Mouse (Mus musculus) intestine, postnatal 0 days (tissue): ENCODE results near the gene Tjp3. TPM values are rescaled to one million over a fixed set of nuclear protein-coding genes. Genes with fewer than 3 reads are reported as not detected.

ENCODE experiments used
- ATAC-seq: fragments of 200-750 bp; cut with Nextera tagmentation; 2 replicates; pipeline ENCODE4 v1.8.0; 2017; ENCODE audit warnings: mild to moderate bottlenecking, moderate TSS enrichment, moderate library complexity
- H3K27ac ChIP-seq: fragments of 300-500 bp; sonication (generic); 2 replicates; pipeline ENCODE4 v1.5.1; 2014; ENCODE audit warnings: mild to moderate bottlenecking, low read depth, low read length, moderate library complexity
- H3K27me3 ChIP-seq: fragments of 300-500 bp; sonication (generic); replicated peaks from 2 replicates; pipeline ENCODE4 v1.6.1; 2014; ENCODE audit warnings: low read length, mixed read lengths; ENCODE audit not compliant: control insufficient read depth, insufficient read depth
- H3K36me3 ChIP-seq: fragments of 300-500 bp; sonication (generic); 2 replicates; pipeline ENCODE4 v1.6.1; 2014; ENCODE audit warnings: mild to moderate bottlenecking, moderate library complexity; ENCODE audit not compliant: control insufficient read depth, insufficient read depth
- H3K4me1 ChIP-seq: fragments of 300-500 bp; sonication (generic); replicated peaks from 2 replicates; pipeline ENCODE4 v1.6.1; 2014; ENCODE audit warnings: antibody characterized with exemption, low read length, mixed read lengths; ENCODE audit not compliant: control insufficient read depth, insufficient read depth
- H3K4me2 ChIP-seq: fragments of 300-500 bp; sonication (generic); replicated peaks from 2 replicates; pipeline ENCODE4 v1.6.1; 2014; ENCODE audit warnings: low read depth, mild to moderate bottlenecking, moderate library complexity
- H3K4me3 ChIP-seq: fragments of 300-500 bp; sonication (generic); 2 replicates; pipeline ENCODE4 v1.5.1; 2014; ENCODE audit warnings: low read depth, low read length
- H3K9ac ChIP-seq: fragments of 300-500 bp; sonication (generic); 2 replicates; pipeline ENCODE4 v1.6.1; 2014; ENCODE audit warnings: mild to moderate bottlenecking, low read depth, low read length
- H3K9me3 ChIP-seq: fragments of 300-500 bp; sonication (generic); 2 replicates; pipeline ENCODE4 v1.6.1; 2016; ENCODE audit warnings: mixed run types; ENCODE audit not compliant: control insufficient read depth
- CTCF ChIP-seq: sonication (generic); IDR thresholded peaks from 2 replicates; pipeline ENCODE4 v1.5.1; 2016; ENCODE audit warnings: low read depth, mild to moderate bottlenecking, control low read depth, antibody characterized with exemption, moderate library complexity
- WGBS: fragments of 180-500 bp; shearing (Covaris S2); extraction: QIAGEN DNeasy Blood & Tissue Kit; methylation state at CpG from one replicate; pipeline ENCODE4 v1.1.7; 2014; 5-methylcytosine and 5-hydroxymethylcytosine counted together
- polyA plus RNA-seq: library from polyadenylated mRNA; unstranded; fragments of >200 nt; fragmentation: Nextera tagmentation; extraction: Ambion mirVana; gene quantifications from 2 replicates; pipeline ENCODE4 v1.2.1, GENCODE M21; 2015

Gene Tjp3
- polyA plus RNA-seq, 1 experiment from 2014 or later: 43.4 TPM

DNA sequence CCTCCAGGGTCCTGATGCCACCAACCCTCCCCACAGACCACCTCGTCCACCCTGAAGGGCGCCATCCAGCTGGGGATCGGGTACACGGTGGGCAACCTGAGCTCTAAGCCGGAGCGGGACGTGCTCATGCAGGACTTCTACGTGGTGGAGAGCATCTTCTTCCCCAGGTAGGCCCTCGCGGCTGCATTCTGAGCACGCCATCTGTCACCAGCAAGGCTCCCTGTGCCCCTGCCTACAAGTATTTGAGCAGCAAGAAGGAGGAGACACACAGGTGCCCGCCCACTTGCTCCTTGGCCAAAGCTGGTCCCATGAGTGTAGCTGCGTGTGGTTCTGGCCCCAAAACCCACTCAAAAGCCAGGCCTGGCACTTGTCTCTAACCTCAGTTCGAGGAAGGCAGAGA is 14.3 kb upstream of the Tjp3 start:
- no peak overlapping the region for H3K4me3 ChIP-seq
- 93% methylated on average over 14 of the region's 14 CpGs for WGBS
- TF ChIP-seq CTCF: no peak

DNA sequence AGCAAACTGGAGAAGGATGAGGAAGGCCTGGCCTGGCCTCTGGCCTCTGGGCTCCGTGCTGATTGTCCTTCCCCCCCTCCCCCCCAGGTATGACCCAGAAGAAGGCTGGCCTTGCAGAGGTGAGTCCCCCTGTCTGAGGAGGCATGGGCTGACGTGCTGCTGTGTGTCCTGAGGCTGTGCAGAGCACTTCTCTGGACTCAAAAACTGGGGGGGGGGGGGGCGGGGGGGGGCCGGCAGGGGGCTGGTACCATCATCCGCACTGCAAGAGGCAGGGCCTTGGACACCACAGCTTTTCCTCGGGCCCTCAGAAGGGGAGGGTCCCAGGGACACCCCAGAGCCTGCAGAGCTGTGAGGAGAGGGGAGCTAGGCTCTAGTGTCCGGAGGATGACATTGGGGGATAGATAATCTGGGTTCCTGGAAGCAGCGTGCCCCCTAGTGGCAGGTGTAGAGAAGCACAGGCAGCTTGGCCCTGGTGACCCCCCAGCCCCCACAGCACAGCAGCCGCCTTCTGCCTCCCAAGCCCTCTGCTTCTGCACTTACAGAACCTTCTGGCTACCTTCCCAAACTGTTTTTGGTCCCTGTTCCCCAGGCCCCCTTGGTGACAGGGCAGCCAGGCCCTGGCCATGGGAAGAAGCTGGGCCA is 13.3 kb upstream of the Tjp3 start:
- no peaks in the 10 kb centered on the region for H3K27me3 ChIP-seq
- H3K4me3 ChIP-seq: no peak overlapping the region
- ATAC-seq: peak; percentile 15; the same call in 1 of the 2 replicates
- H3K27ac ChIP-seq: no peak overlapping the region
- H3K36me3 ChIP-seq: peaks cover 44% of the 10 kb centered on the region
- H3K4me1 ChIP-seq: peaks cover 17% of the 10 kb centered on the region; the same call in 1 of the 2 replicates
- peak; percentile 91 for TF ChIP-seq CTCF
- H3K9ac ChIP-seq: no peak overlapping the region
- H3K4me2 ChIP-seq: no peak overlapping the region
- WGBS: 19% methylated on average over 9 of the region's 9 CpGs
- H3K9me3 ChIP-seq: no peaks in the 10 kb centered on the region

More for the DNA sequence above, 14.3 kb upstream of the Tjp3 start:
- no peaks in the 10 kb centered on the region for H3K9me3 ChIP-seq
- H3K27me3 ChIP-seq: no peaks in the 10 kb centered on the region
- no peak for ATAC-seq
- peaks cover 53% of the 10 kb centered on the region for H3K36me3 ChIP-seq
- H3K27ac ChIP-seq: no peak overlapping the region
- no peak overlapping the region for H3K4me2 ChIP-seq
- no peak overlapping the region for H3K9ac ChIP-seq
- H3K4me1 ChIP-seq: peaks cover 15% of the 10 kb centered on the region; the same call in 1 of the 2 replicates

DNA sequence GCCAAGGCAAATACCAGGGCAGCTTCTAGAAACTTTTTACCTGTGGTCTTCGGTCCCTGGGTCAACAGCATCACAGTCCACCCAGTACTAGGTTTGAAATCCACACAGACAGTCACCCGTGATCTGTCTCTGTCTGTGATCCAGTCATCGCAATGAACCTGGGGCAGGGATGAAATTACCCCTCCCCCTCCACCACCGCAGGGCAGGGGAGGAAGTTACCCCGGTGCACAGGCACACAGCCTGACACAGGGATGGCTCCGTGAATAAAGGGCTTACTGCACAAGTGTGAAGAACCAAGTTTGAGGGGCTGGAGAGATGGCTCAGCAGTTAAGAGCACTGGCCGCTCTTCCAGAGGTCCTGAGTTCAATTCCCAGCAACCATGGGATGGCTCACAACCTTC is 12.4 kb upstream of the Tjp3 start:
- no peak overlapping the region for H3K4me3 ChIP-seq
- WGBS: 78% methylated on average over 7 of the region's 7 CpGs
- ATAC-seq: no peak
- TF ChIP-seq CTCF: no peak
- no peaks in the 10 kb centered on the region for H3K27me3 ChIP-seq
- no peak overlapping the region for H3K27ac ChIP-seq
- peaks cover 22% of the 10 kb centered on the region; the same call in 1 of the 2 replicates for H3K4me1 ChIP-seq
- H3K9ac ChIP-seq: no peak overlapping the region
- H3K4me2 ChIP-seq: 0 out of 2 replicates have a peak overlapping the region, but pooled peaks have one; percentile 3
- H3K9me3 ChIP-seq: no peaks in the 10 kb centered on the region
- H3K36me3 ChIP-seq: peaks cover 34% of the 10 kb centered on the region

DNA sequence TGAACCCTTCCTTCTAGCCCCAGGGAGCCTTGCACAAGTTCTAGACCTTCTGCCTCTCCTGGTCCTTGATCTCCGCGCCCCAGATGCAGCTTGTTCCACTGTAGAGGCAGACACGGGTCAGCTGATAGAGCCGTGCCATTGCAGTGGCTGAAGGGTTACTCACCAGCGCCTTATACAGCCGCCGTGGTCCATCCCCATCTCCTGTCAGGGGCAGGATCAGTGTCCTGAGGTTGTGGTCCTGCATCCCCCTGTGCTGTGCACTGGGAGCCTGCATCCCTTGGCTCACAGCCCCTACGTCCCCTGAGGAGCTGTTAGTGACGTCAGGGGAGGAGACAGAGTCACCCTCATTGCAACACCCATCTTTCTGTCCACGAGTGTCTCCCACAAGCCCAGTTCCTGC is 11.9 kb upstream of the Tjp3 start:
- no peak for TF ChIP-seq CTCF
- H3K9me3 ChIP-seq: no peaks in the 10 kb centered on the region
- 44% methylated on average over 10 of the region's 10 CpGs for WGBS
- no peaks in the 10 kb centered on the region for H3K27me3 ChIP-seq
- ATAC-seq: no peak
- no peak overlapping the region for H3K4me3 ChIP-seq
- H3K9ac ChIP-seq: no peak overlapping the region
- H3K36me3 ChIP-seq: peaks cover 31% of the 10 kb centered on the region
- H3K4me1 ChIP-seq: peaks cover 25% of the 10 kb centered on the region; the same call in 1 of the 2 replicates
- peak overlapping the region; percentile 52; the same call in 1 of the 2 replicates for H3K27ac ChIP-seq
- H3K4me2 ChIP-seq: peak overlapping the region; percentile 48

DNA sequence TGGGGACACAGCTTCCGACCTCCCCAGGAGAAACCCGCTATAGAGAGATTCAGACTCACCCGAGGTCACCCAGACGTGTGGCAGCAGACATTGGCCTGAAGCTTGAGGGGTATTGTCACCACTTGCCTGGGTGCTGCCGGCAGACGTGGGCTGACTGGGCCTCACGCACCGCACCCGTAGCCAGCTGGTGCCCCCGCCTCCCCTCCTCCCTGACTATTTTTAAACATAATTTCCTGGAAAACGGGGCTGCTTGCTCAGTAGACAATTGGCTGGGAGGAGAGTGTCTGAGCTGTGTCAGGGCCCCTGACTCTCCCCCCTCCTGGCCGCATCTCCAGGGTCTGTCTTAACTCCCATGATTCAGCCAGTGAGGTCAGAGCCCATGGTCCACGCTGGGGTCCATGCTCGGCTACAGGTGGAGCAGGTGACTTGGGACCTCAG is 11.4 kb upstream of the Tjp3 start:
- no peak for TF ChIP-seq CTCF
- Histone ChIP-seq H3K9ac (no peak overlapping the region), H3K36me3 (peaks cover 26% of the 10 kb centered on the region), H3K9me3 (no peaks in the 10 kb centered on the region), H3K27ac (peak overlapping the region; percentile 52), H3K4me2 (peak overlapping the region; percentile 48), H3K4me1 (peaks cover 27% of the 10 kb centered on the region; the same call in 1 of the 2 replicates), H3K4me3 (no peak overlapping the region), H3K27me3 (no peaks in the 10 kb centered on the region)
- 11% methylated on average over 14 of the region's 14 CpGs for WGBS
- ATAC-seq: peak; percentile 12; the same call in 1 of the 2 replicates

DNA sequence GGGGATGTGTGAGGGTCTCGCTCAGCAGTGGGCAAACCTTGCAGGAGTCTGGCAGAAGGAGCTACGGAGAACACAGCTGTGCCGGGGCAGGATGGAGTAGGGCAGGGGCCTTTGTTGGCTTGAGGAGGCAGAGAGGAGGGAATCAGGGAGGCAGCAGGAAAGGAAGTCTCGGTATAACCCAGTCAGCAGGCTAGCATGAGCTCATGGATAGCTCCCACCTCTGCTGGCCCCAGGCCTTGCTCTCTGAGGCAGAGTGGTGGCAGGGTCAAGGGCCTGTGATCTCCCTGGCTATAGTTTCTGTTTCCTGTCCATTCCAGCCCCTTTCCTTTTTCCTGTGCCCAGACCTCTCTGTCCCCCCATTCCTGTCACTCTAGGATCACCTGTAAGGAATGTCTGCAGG is 10.9 kb upstream of the Tjp3 start:
- 65% methylated on average over 4 of the region's 4 CpGs for WGBS
- H3K4me1 ChIP-seq: peaks cover 28% of the 10 kb centered on the region; the same call in 1 of the 2 replicates
- H3K27me3 ChIP-seq: no peaks in the 10 kb centered on the region
- no peak overlapping the region for H3K4me3 ChIP-seq
- ATAC-seq: no peak
- TF ChIP-seq CTCF: no peak
- peaks cover 21% of the 10 kb centered on the region for H3K36me3 ChIP-seq
- H3K9me3 ChIP-seq: no peaks in the 10 kb centered on the region
- H3K27ac ChIP-seq: peak overlapping the region; percentile 52; the same call in 1 of the 2 replicates
- H3K9ac ChIP-seq: no peak overlapping the region
- H3K4me2 ChIP-seq: peak overlapping the region; percentile 48
